Mouse (Mus musculus): ENCODE measurements around the gene Kif26a.

DNA sequence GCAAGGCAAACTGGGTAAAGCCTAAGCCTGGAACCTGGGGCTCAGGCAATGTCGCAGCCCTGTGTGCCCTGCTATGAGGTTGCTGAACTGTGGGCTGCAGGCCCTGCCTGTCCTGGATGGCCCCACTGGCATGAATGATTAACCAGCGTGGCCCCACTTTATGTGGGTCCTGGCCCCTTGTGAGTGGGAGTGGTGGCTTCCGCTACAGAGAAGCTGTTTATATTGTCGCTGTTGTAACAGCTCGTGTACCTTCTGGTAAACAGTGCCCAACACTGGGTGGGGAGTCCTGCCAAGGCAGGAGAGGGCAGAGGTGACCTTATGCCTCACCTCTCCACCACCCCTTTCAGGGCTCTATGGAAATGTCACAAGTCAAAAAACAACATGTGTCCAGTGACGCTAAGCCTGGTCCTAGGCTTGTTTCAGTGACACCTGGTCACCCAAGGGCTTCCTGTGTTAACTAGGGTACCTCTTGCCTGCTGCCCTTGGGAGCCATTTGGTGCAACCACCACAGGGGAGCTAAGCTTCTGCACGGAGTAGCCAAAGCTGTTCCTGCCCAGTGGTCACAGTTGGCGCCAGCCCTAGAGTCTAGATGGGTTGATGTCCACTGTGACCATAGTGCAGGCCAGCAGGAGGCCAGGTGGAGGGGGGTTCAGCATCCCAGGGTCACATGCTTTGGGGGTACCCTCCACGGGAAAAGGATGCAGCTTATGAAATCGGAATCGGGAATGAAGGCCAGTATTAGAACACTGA, 37.1 kb upstream of the Kif26a start:
- no peak for TF ChIP-seq CTCF (IDR thresholded peaks at IDR 0.05; ENCODE audit: low read depth)
- TF ChIP-seq EP300 (IDR thresholded peaks at IDR 0.05; ENCODE audit: low read depth), result no peak

Data from liver, embryonic 14.5 days (tissue).